ENCODE assay signal across 9 mouse cellular contexts in genomic region chr6:89003197-89003923, GRCm38 (mm10).
DNase-seq lines count a peak whose midpoint lies in the region; ATAC-seq lines count a peak whose summit lies in the region.
"Had no signal": no experiment of that assay in that cellular context is flagged by ENCODE, and none has a peak within 500 bp of the region (broad histone marks: within the 10 kb centered on the region; RNA-seq: fewer than 3 reads in every experiment).

No protein-coding gene starts in this region.

- no peaks in the 10 kb centered on the region for H3K36me3 ChIP-seq in heart, embryonic 12.5 days
- H3K36me3 ChIP-seq in limb, embryonic 15.5 days: no peaks in the 10 kb centered on the region

- peak; percentile 54; the same call in 1 of the 2 replicates for ATAC-seq in heart, embryonic 12.5 days (ENCODE audit: insufficient number of reproducible peaks, low FRiP score)
- ATAC-seq in limb, embryonic 15.5 days (ENCODE audit: insufficient number of reproducible peaks, low FRiP score, low TSS enrichment, low read depth): 0 out of 2 replicates have a peak, but pooled peaks have one; percentile 32

- DNase-seq in heart, adult 11 months: no peak
- peak; percentile 40 for DNase-seq in right cerebral cortex, postnatal 4 days
- DNase-seq in right cerebral cortex, postnatal 36 days (ENCODE audit: low spot score in 2 of 2): no peak
- peak; percentile 19 to 27 for DNase-seq in thymus, postnatal 36 days
- DNase-seq in cerebellum, postnatal 4 days (ENCODE audit: low spot score in 2 of 2): no peak
- DNase-seq in frontal cortex, postnatal 36 days (ENCODE audit: low spot score in 2 of 2): no peak
- DNase-seq: right cerebral cortex, postnatal 14 days had no signal

- H3K27ac ChIP-seq in heart, embryonic 12.5 days (ENCODE audit: poor library complexity, severe bottlenecking): 0 out of 2 replicates have a peak overlapping the region, but pooled peaks have one; percentile 23
- H3K27ac ChIP-seq in limb, embryonic 15.5 days: no peak overlapping the region

- no peaks in the 10 kb centered on the region for H3K9me3 ChIP-seq in heart, embryonic 12.5 days (replicated peaks)
- H3K9me3 ChIP-seq in limb, embryonic 15.5 days: no peaks in the 10 kb centered on the region

- no peak overlapping the region for H3K4me3 ChIP-seq in heart, embryonic 12.5 days
- H3K4me3 ChIP-seq in limb, embryonic 15.5 days: no peak overlapping the region

- H3K4me2 ChIP-seq in heart, embryonic 12.5 days: no peak overlapping the region
- no peak overlapping the region for H3K4me2 ChIP-seq in limb, embryonic 15.5 days

- WGBS in heart, embryonic 12.5 days: 34% methylated on average over 6 of the region's 6 CpGs
- 48% methylated on average over 5 of the region's 6 CpGs for WGBS in limb, embryonic 15.5 days

- H3K4me1 ChIP-seq in heart, embryonic 12.5 days (replicated peaks): peaks cover 11% of the 10 kb centered on the region
- H3K4me1 ChIP-seq in limb, embryonic 15.5 days: peaks cover 3% of the 10 kb centered on the region; the same call in 1 of the 2 replicates

- no peaks in the 10 kb centered on the region; the same call in 1 of the 2 replicates for H3K27me3 ChIP-seq in heart, embryonic 12.5 days (replicated peaks)
- no peaks in the 10 kb centered on the region for H3K27me3 ChIP-seq in limb, embryonic 15.5 days

- H3K9ac ChIP-seq in heart, embryonic 12.5 days: no peak overlapping the region
- H3K9ac ChIP-seq in limb, embryonic 15.5 days: no peak overlapping the region

Comparison
In these comparisons a context has a peak if more than half of its experiments do, and no peak if none do; other contexts are left out.
1. DNase-seq: peak in right cerebral cortex, postnatal 4 days (single experiment) and thymus, postnatal 36 days (2 of 2); none in heart, adult 11 months (single experiment), right cerebral cortex, postnatal 36 days (0 of 2), cerebellum, postnatal 4 days (0 of 2) and frontal cortex, postnatal 36 days (0 of 2).